Mouse (Mus musculus) heart, adult 2 months (tissue): Measurements from ENCODE around the gene Olfr1444. TPM values are rescaled to one million over a fixed set of nuclear protein-coding genes. Genes with fewer than 3 reads are reported as not detected.
A peak's percentile ranks its signal among the peaks of the same experiment; 100 is the strongest.

Source experiments
- DNase-seq, 2 experiments: peaks; one replicate each; pipeline ENCODE4 v3.0.0; 2021
- H3K27ac ChIP-seq: fragments of 200-600 bp; 2 replicates; pipeline ENCODE4 v1.8.1; 2022
- H3K27me3 ChIP-seq: fragments of 200-500 bp; 2 replicates; pipeline ENCODE4 v1.6.1; 2012; ENCODE audit warnings: mild to moderate bottlenecking, low read length, inconsistent platforms, mixed read lengths; ENCODE audit not compliant: control insufficient read depth, insufficient read depth
- H3K36me3 ChIP-seq: fragments of 200-500 bp; 2 replicates; pipeline ENCODE4 v1.6.1; 2012; ENCODE audit warnings: low read length, inconsistent platforms; ENCODE audit not compliant: control insufficient read depth, insufficient read depth
- H3K4me1 ChIP-seq: fragments of 200-500 bp; 2 replicates; pipeline ENCODE4 v1.6.1; 2011; ENCODE audit warnings: low read length; ENCODE audit not compliant: control insufficient read depth, insufficient read depth
- H3K4me3 ChIP-seq: fragments of 200-600 bp; 2 replicates; pipeline ENCODE4 v1.8.1; 2022
- H3K79me2 ChIP-seq: fragments of 200-500 bp; replicated peaks from 2 replicates; pipeline ENCODE4 v1.6.1; 2012; ENCODE audit warnings: mild to moderate bottlenecking, inconsistent platforms, low read length, moderate library complexity, mixed read lengths; ENCODE audit not compliant: control insufficient read depth, insufficient read depth
- H3K9ac ChIP-seq: fragments of 200-500 bp; 2 replicates; pipeline ENCODE4 v1.6.1; 2012; ENCODE audit warnings: low read depth, mild to moderate bottlenecking, control low read depth, inconsistent platforms, low read length, mixed read lengths
- CTCF ChIP-seq: fragments of 200-600 bp; IDR thresholded peaks from 2 replicates; pipeline ENCODE4 v1.8.1; 2022; ENCODE audit warnings: antibody characterized with exemption, mild to moderate bottlenecking, moderate library complexity
- EP300 ChIP-seq: fragments of 200-500 bp; IDR thresholded peaks from 2 replicates; pipeline ENCODE4 v1.6.1; 2011; ENCODE audit warnings: low read depth, low read length, control low read depth; ENCODE audit not compliant: insufficient read depth
- POLR2A ChIP-seq: fragments of 200-500 bp; IDR thresholded peaks from 2 replicates; pipeline ENCODE4 v1.6.1; 2011; ENCODE audit warnings: mild to moderate bottlenecking, low read depth, low read length, control low read depth; ENCODE audit not compliant: insufficient read depth
- WGBS: fragments of 180-500 bp; shearing (Covaris S2); methylation state at CpG from one replicate; pipeline ENCODE4 v1.1.7; 2018; 5-methylcytosine and 5-hydroxymethylcytosine counted together
- intact Hi-C: fragments of 180-260 bp; cut with DNase I; formaldehyde crosslinking; loops from one replicate; pipeline ENCODE4 v1.15.1; 2025
- long read RNA-seq: library from polyadenylated mRNA; stranded (forward); transcript quantifications from one replicate; pipeline ENCODE4 v2.0.0, GENCODE M21; 2021
- polyA plus RNA-seq: library from polyadenylated mRNA; depleted of rRNA; stranded (reverse); fragments of >200 nt; gene quantifications from 2 replicates; pipeline ENCODE4 v1.2.3, GENCODE M21; 2012; rRNA removed
- total RNA-seq, 2 experiments: library from RNA; stranded (reverse); gene quantifications; 2 replicates each; pipeline ENCODE4 v1.2.3; 2021

The Olfr1444 gene
- not detected for total RNA-seq
- polyA plus RNA-seq, result not detected in 2 replicates
- long read RNA-seq, result 0 reads

DNA sequence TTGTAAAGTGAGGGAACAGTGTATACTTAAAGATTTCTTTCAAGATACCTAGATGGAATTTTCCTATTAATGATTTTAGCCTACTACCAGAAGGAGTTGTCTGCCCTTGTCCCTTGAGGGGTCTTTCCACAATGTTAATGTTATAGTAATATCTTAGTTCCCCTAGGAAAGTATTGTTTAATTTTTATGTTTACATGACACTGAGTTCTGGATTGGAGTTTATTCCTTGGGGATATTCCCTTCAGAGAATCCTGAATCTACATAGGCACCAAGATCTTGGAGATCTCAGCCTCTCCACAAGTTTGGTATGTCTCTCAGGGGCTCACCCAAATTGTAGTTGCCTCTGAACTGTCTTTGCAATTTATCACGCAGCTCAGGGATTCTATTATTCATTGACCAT, at the start of gene Olfr1444:
TSS of gene Olfr1444 (plus strand) at position 301 of the 400 bp plus-strand sequence.
- Histone ChIP-seq H3K4me1 (no peaks in the 10 kb centered on the region), H3K27ac (no peak within 1 kb of the TSS), H3K27me3 (no peaks in the 10 kb centered on the region), H3K4me3 (no peak within 1 kb of the TSS), H3K79me2 (no peaks in the 10 kb centered on the region), H3K9ac (no peak within 1 kb of the TSS), H3K36me3 (no peaks in the 10 kb centered on the region)
- no peak for DNase-seq
- intact Hi-C loops, result no loop called here
- TF ChIP-seq POLR2A, result no peak
- no peak for TF ChIP-seq CTCF
- no peak for TF ChIP-seq EP300
- 55% methylated on average over 1 of the region's 1 CpGs for WGBS

DNA sequence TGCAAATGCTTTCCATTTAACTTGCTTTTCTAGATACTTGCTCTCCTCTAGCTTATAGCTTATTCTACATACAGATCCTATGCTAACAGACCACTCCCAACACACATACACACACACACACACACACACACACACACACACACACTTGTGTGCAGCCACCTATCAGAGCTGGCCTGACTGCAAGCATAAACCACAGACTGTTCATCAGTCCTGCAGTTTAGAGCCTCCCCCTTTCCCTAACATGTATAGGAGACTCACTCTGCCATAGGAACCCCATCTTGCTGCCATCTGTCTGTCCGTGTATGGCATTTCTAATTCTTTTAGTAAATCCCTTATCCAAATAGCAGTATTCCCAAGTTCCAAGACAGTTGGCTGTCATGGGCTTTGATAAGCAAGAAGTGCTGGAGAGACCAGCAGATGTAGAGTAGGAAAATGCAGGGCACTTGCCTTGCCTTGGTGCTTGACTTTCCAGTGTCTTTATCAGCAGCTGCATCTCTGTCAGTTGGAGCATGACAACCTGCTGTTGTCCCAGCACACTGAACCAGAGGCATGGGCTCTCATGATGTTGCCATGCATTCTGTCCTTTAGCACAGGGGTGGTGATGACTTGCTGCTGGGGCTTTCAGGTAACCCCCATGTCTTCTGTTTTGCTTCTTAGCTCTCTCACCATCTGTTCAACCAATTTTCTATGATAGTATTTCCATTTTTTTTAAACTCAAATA, 44.3 kb upstream of the Olfr1444 start:
- Histone ChIP-seq H3K27ac (no peak overlapping the region), H3K79me2 (no peaks in the 10 kb centered on the region), H3K4me1 (no peaks in the 10 kb centered on the region), H3K9ac (no peak overlapping the region), H3K36me3 (no peaks in the 10 kb centered on the region), H3K27me3 (no peaks in the 10 kb centered on the region), H3K4me3 (no peak overlapping the region)
- WGBS, result 45% methylated on average over 1 of the region's 1 CpGs
- DNase-seq, result no peak
- intact Hi-C loops, result no loop called here
- TF ChIP-seq EP300, result no peak
- no peak for TF ChIP-seq CTCF
- TF ChIP-seq POLR2A, result no peak

DNA sequence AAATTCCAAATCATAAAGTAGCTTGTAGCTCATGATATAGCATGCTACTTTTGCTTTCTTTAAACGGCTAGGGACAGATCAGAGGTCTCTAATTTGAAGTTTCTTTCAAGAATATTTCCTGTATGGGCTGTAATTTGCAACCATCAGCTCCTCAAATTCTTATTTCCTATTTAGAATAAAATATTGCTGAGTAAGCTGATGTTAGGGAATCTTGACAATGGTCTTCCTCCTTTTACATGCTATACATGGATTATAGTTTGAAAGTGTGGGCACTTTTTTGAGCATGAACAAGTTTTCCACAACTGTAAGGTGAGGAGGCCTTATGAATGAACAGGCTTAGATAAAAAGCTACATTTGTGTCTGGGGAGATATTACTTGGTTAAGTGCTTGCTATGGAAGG, 43.2 kb upstream of the Olfr1444 start:
- Histone ChIP-seq H3K9ac (no peak overlapping the region), H3K4me3 (no peak overlapping the region), H3K27ac (no peak overlapping the region), H3K36me3 (no peaks in the 10 kb centered on the region), H3K79me2 (no peaks in the 10 kb centered on the region), H3K27me3 (no peaks in the 10 kb centered on the region), H3K4me1 (no peaks in the 10 kb centered on the region)
- WGBS, result 67% methylated on average over 1 of the region's 1 CpGs
- TF ChIP-seq EP300 (no peak), CTCF (no peak), POLR2A (no peak)
- intact Hi-C loops, result no loop called here
- DNase-seq, result no peak

DNA sequence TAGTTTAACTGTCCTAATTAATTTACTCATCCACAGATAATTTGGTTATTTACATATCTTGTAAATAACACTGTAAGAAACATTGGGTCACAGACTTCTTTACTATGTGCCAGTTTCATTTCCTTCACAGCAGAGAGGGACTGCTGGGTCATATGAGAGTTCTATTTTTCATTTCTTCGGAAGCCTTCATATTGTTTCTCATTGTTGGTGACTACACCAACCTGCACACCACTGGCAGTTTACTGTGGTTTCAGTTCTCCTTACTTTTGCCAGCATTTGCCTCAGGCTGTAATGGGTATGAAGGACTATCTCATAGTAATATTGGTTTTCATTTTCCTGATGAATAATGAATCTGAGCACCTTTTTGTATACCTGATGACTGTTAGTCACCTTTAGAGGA, 38.6 kb upstream of the Olfr1444 start:
- Histone ChIP-seq H3K36me3 (no peaks in the 10 kb centered on the region), H3K9ac (no peak overlapping the region), H3K27me3 (no peaks in the 10 kb centered on the region), H3K4me3 (no peak overlapping the region), H3K27ac (no peak overlapping the region), H3K79me2 (no peaks in the 10 kb centered on the region), H3K4me1 (no peaks in the 10 kb centered on the region)
- WGBS, result 78% methylated on average over 1 of the region's 1 CpGs
- DNase-seq, result no peak
- TF ChIP-seq POLR2A, result no peak
- no peak for TF ChIP-seq EP300
- TF ChIP-seq CTCF, result no peak
- intact Hi-C loops, result loop anchor here (5.0 kb wide), 1 partner anchor 301 kb away; no protein-coding TSS in a partner anchor

DNA sequence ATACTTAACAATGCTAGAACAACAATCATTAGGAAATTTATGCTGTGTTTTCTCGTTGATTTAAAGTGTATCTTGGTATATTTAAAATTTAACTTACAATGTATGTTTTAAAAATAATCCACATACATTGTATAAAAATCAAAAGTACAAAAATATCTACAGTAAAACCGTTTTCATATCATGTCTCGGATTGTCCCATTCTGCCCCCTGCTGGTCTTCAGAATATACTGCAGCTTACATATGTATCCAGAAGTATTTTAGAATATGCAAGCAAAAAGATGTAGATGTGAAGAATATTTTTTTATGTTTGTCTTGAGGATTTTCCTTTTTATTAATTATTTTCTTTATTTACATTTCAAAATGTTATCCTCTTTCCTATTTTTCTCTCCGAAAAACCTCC, 36.7 kb upstream of the Olfr1444 start:
- no peak overlapping the region for H3K4me3 ChIP-seq
- H3K4me1 ChIP-seq, result no peaks in the 10 kb centered on the region
- intact Hi-C loops, result loop anchor here (1.0 to 5.0 kb wide), 3 partner anchors 58 to 354 kb away; no protein-coding TSS in a partner anchor
- WGBS, result 18% methylated on average over 4 of the region's 4 CpGs
- H3K27ac ChIP-seq, result no peak overlapping the region
- TF ChIP-seq CTCF, result peak; percentile 91
- TF ChIP-seq POLR2A, result no peak
- no peak for TF ChIP-seq EP300
- H3K27me3 ChIP-seq, result no peaks in the 10 kb centered on the region
- no peaks in the 10 kb centered on the region for H3K36me3 ChIP-seq
- H3K79me2 ChIP-seq, result no peaks in the 10 kb centered on the region
- H3K9ac ChIP-seq, result no peak overlapping the region
- DNase-seq, result no peak

DNA sequence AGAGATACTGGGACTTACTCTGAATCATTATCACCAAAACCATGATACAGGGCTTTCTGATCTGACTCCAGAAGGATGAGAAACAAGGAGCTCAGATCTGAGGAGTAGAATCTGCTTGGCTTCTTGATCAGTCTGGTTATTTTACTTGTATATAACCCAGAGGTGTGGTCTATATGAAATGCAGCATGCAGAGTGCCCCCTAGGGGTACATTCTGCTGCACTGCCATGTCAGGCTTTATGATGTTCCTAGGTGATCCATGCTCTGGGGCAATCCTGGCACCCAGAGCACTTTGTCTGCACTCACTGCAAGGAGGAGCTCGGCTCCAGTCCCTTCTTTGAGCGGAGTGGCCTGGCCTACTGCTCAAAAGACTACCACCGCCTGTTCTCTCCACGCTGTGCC, 32.5 kb upstream of the Olfr1444 start:
- Histone ChIP-seq H3K9ac (no peak overlapping the region), H3K79me2 (no peaks in the 10 kb centered on the region), H3K36me3 (no peaks in the 10 kb centered on the region), H3K27me3 (no peaks in the 10 kb centered on the region), H3K27ac (no peak overlapping the region), H3K4me1 (no peaks in the 10 kb centered on the region), H3K4me3 (no peak overlapping the region)
- intact Hi-C loops, result loop anchor here (5.0 kb wide), 1 partner anchor 62 kb away; no protein-coding TSS in a partner anchor
- WGBS, result 73% methylated on average over 4 of the region's 4 CpGs
- DNase-seq, result no peak
- TF ChIP-seq POLR2A (no peak), CTCF (peak; percentile 35)
